ENCODE assay signal across 14 mouse cellular contexts in the genomic region with DNA sequence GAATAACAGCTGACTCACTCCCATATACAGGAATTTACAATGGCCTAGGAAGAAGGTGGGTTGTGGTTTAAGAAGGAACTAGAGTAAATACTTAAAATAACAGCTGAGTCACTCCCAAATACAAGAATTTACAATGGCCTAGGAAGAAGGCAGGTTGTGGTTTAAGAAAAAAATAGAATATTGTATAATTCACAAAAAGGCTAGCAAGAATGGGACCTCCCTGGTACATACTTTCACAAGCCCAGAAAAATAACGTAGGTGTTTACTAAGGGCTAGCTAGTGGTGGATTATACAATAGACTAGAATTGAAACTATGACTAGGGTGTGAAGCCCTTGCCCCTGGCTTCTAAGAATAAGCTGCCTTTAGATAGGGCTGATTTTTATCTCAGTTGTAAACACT.
"Had no signal": no experiment of that assay in that cellular context is flagged by ENCODE, and none has a peak within 500 bp of the region (broad histone marks: within the 10 kb centered on the region; RNA-seq: fewer than 3 reads in every experiment).

No protein-coding gene starts in this region.

- H3K4me2 ChIP-seq: liver, embryonic 11.5 days; liver, embryonic 15.5 days; lung, embryonic 14.5 days; midbrain, embryonic 13.5 days; stomach, embryonic 15.5 days had no signal

- H3K9me3 ChIP-seq: limb, embryonic 10.5 days; liver, embryonic 15.5 days; midbrain, embryonic 13.5 days; stomach, embryonic 15.5 days had no signal

- H3K27me3 ChIP-seq: liver, embryonic 15.5 days; midbrain, embryonic 13.5 days; stomach, embryonic 15.5 days had no signal

- H3K4me1 ChIP-seq: limb, embryonic 10.5 days; liver, embryonic 15.5 days; stomach, embryonic 15.5 days had no signal

- DNase-seq: kidney, adult 8-10 months; kidney, postnatal 4 days; lung, embryonic 14.5 days; right cerebral cortex, postnatal 14 days; thymus, adult 2 months; thymus, postnatal 25 days had no signal

- H3K4me3 ChIP-seq: layer of hippocampus, adult 2 months; limb, embryonic 10.5 days; liver, embryonic 15.5 days; midbrain, embryonic 13.5 days; stomach, embryonic 15.5 days had no signal

- ATAC-seq: midbrain, embryonic 13.5 days had no signal

- H3K27ac ChIP-seq: kidney, postnatal 0 days; layer of hippocampus, adult 2 months; limb, embryonic 10.5 days; liver, embryonic 15.5 days; macrophage; midbrain, embryonic 13.5 days; stomach, embryonic 15.5 days had no signal

- H3K9ac ChIP-seq: liver, embryonic 15.5 days; lung, embryonic 14.5 days; midbrain, embryonic 13.5 days; stomach, embryonic 15.5 days had no signal

- H3K36me3 ChIP-seq: limb, embryonic 10.5 days; liver, embryonic 15.5 days; midbrain, embryonic 13.5 days; stomach, embryonic 15.5 days had no signal
